Mouse (Mus musculus) adrenal gland, postnatal 36 days (tissue): ENCODE data around the gene 2410141K09Rik. TPM values are rescaled to one million over a fixed set of nuclear protein-coding genes. Genes with fewer than 3 reads are reported as not detected.
"Not testable (repeated sequence)": the region's sequence is repeated elsewhere in the genome, so short reads cannot be mapped to it uniquely, and the experiment has no call there.

Experiments
- DNase-seq, 2 experiments: peaks; one replicate each; pipeline ENCODE4 v3.0.0; 2021; ENCODE audit warnings: mixed read lengths in 1 of 2
- long read RNA-seq, 2 experiments: library from polyadenylated mRNA; stranded (forward); transcript quantifications; one replicate each; pipeline ENCODE4 v2.0.0; 2021; ENCODE audit warnings: borderline sequencing depth in 2 of 2
- total RNA-seq, 2 experiments: library from RNA; stranded (reverse); gene quantifications; 2 replicates each; pipeline ENCODE4 v1.2.3; 2021

Gene 2410141K09Rik
- total RNA-seq: not detected
- long read RNA-seq, experiment 1: 0 reads
- long read RNA-seq, experiment 2: 0 reads

- not testable (repeated sequence) for DNase-seq
Observed at GRCm38 (mm10) chr13:66441018-66441417, at the start of gene 2410141K09Rik. Gene 2410141K09Rik (minus strand): TSS chr13:66441118.

GRCm38 (mm10) chr13:66426858-66427257 lies 14.1 kb downstream of the 2410141K09Rik start:
- DNase-seq: not testable (repeated sequence)

- not testable (repeated sequence) for DNase-seq
Observed at GRCm38 (mm10) chr13:66414962-66415361, 26.0 kb downstream of the 2410141K09Rik start.

Other genes with a start within 250 kb of the 2410141K09Rik start
- gene Gm10772, start 213.5 kb downstream of the 2410141K09Rik start, total RNA-seq: not detected